Mouse (Mus musculus): ENCODE results near the gene Dnmt1. TPM values are rescaled to one million over a fixed set of nuclear protein-coding genes. Genes with fewer than 3 reads are reported as not detected.
A peak's percentile ranks its signal among the peaks of the same experiment; 100 is the strongest.

The Dnmt1 gene
- polyA plus RNA-seq, 1 experiment from 2014 or later: 95.7 TPM

GRCm38 (mm10) chr9:20943396-20943795, 16.3 kb downstream of the Dnmt1 start:
- Histone ChIP-seq H3K4me1 (ENCODE audit: control insufficient read depth, insufficient read depth, low read length) (peaks cover 13% of the 10 kb centered on the region), H3K9ac (ENCODE audit: low read length) (no peak overlapping the region; the same call in 1 of the 2 replicates), H3K4me3 (ENCODE audit: low read depth, low read length) (no peak overlapping the region), H3K27me3 (ENCODE audit: control insufficient read depth, insufficient read depth, low read length) (no peaks in the 10 kb centered on the region), H3K4me2 (ENCODE audit: low read depth, severe bottlenecking) (no peak overlapping the region), H3K27ac (replicated peaks; ENCODE audit: low read depth, low read length) (peak overlapping the region; percentile 55; the same call in 1 of the 2 replicates), H3K36me3 (ENCODE audit: control insufficient read depth, insufficient read depth, low read length) (peaks cover 32% of the 10 kb centered on the region), H3K9me3 (ENCODE audit: control insufficient read depth, low read length) (no peaks in the 10 kb centered on the region)
- ATAC-seq (ENCODE audit: insufficient number of reproducible peaks, low FRiP score, low TSS enrichment, low read depth): no peak
- no peak for DNase-seq (ENCODE audit: low spot score)
- 96% methylated on average over 7 of the region's 7 CpGs for WGBS

DNA sequence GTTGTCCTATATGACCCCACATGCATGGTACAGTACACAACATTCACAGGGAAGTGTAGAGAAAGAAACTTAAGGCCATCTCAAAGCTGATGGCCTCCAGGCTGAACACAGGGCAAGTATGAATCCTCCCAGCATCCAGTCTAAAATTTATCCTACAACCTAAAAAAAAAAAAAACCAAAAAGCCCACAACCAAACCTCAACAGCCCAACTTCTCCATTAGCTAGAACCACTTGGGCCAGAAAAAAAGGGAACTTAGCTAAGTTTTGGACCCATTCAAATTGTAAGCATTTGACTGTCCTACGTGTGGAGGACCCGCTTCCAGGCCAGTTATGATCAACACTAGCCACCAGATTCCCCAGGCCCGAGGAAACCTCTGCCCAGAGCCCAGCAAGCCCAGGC, 36.4 kb downstream of the Dnmt1 start:
- H3K36me3 ChIP-seq (ENCODE audit: control insufficient read depth, insufficient read depth, low read length): peaks cover 66% of the 10 kb centered on the region
- WGBS: 94% methylated on average over 3 of the region's 3 CpGs
- no peak overlapping the region for H3K4me2 ChIP-seq (ENCODE audit: low read depth, severe bottlenecking)

DNA sequence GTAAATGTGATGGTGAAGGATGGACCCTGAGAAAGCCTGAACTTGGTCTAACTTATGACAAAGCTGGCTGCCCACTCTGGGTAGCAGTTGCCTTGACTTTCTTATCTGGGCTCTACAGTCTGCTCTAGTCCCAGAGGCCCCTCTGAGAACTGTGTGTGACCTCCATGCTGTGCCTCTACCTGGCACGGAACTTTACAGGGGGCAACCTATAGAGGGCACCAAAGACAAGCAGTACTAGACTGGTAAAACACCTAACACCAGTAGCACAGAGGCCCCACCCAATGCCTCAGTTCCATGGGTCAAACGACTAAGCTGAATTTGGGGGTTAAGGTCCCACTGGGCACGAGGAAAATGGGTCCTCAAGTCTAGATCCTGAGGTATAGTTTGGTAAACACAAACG, 43.5 kb downstream of the Dnmt1 start:
- Histone ChIP-seq H3K4me2 (ENCODE audit: low read depth, severe bottlenecking) (no peak overlapping the region), H3K9me3 (ENCODE audit: control insufficient read depth, low read length) (no peaks in the 10 kb centered on the region), H3K4me3 (ENCODE audit: low read depth, low read length) (no peak overlapping the region), H3K9ac (ENCODE audit: low read length) (no peak overlapping the region), H3K4me1 (ENCODE audit: control insufficient read depth, insufficient read depth, low read length) (no peaks in the 10 kb centered on the region), H3K36me3 (ENCODE audit: control insufficient read depth, insufficient read depth, low read length) (peaks cover 81% of the 10 kb centered on the region), H3K27me3 (ENCODE audit: control insufficient read depth, insufficient read depth, low read length) (no peaks in the 10 kb centered on the region), H3K27ac (replicated peaks; ENCODE audit: low read depth, low read length) (no peak overlapping the region)
- WGBS: 85% methylated on average over 4 of the region's 4 CpGs
- ATAC-seq (ENCODE audit: insufficient number of reproducible peaks, low FRiP score, low TSS enrichment, low read depth) (no peak), DNase-seq (ENCODE audit: low spot score) (no peak)

More for the DNA sequence above, 36.4 kb downstream of the Dnmt1 start:
- H3K9me3 ChIP-seq (ENCODE audit: control insufficient read depth, low read length): no peaks in the 10 kb centered on the region
- no peak overlapping the region for H3K4me3 ChIP-seq (ENCODE audit: low read depth, low read length)
- ATAC-seq (ENCODE audit: insufficient number of reproducible peaks, low FRiP score, low TSS enrichment, low read depth) (no peak), DNase-seq (ENCODE audit: low spot score) (no peak)
- no peak overlapping the region for H3K27ac ChIP-seq (replicated peaks; ENCODE audit: low read depth, low read length)
- H3K4me1 ChIP-seq (ENCODE audit: control insufficient read depth, insufficient read depth, low read length): no peaks in the 10 kb centered on the region
- no peak overlapping the region for H3K9ac ChIP-seq (ENCODE audit: low read length)
- no peaks in the 10 kb centered on the region for H3K27me3 ChIP-seq (ENCODE audit: control insufficient read depth, insufficient read depth, low read length)

- Histone ChIP-seq H3K4me1 (ENCODE audit: control insufficient read depth, insufficient read depth, low read length) (no peaks in the 10 kb centered on the region), H3K9me3 (ENCODE audit: control insufficient read depth, low read length) (no peaks in the 10 kb centered on the region), H3K9ac (ENCODE audit: low read length) (no peak overlapping the region), H3K27ac (replicated peaks; ENCODE audit: low read depth, low read length) (no peak overlapping the region), H3K36me3 (ENCODE audit: control insufficient read depth, insufficient read depth, low read length) (peaks cover 74% of the 10 kb centered on the region), H3K27me3 (ENCODE audit: control insufficient read depth, insufficient read depth, low read length) (no peaks in the 10 kb centered on the region), H3K4me2 (ENCODE audit: low read depth, severe bottlenecking) (no peak overlapping the region), H3K4me3 (ENCODE audit: low read depth, low read length) (no peak overlapping the region)
- no peak for DNase-seq (ENCODE audit: low spot score)
- WGBS: 92% methylated on average over 9 of the region's 9 CpGs
- no peak for ATAC-seq (ENCODE audit: insufficient number of reproducible peaks, low FRiP score, low TSS enrichment, low read depth)
Measured at GRCm38 (mm10) chr9:20909948-20910347, 49.7 kb downstream of the Dnmt1 start.

DNA sequence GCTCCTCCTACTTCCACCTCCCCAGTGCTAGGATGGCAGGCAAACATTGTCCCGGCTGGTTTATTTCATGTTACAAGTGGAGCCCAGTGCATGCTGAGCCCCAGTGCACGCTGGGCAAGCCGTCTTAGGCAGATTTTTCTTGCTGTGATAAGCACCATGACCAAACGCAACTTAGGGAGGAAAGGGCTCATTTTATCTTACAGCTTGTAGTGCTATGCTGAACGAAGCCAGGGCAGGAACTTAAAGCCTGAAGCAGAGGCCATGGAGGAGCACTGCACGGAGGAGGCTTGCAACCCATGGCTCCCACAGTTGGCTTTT, 57.6 kb downstream of the Dnmt1 start:
- ATAC-seq (ENCODE audit: insufficient number of reproducible peaks, low FRiP score, low TSS enrichment, low read depth): no peak

DNA sequence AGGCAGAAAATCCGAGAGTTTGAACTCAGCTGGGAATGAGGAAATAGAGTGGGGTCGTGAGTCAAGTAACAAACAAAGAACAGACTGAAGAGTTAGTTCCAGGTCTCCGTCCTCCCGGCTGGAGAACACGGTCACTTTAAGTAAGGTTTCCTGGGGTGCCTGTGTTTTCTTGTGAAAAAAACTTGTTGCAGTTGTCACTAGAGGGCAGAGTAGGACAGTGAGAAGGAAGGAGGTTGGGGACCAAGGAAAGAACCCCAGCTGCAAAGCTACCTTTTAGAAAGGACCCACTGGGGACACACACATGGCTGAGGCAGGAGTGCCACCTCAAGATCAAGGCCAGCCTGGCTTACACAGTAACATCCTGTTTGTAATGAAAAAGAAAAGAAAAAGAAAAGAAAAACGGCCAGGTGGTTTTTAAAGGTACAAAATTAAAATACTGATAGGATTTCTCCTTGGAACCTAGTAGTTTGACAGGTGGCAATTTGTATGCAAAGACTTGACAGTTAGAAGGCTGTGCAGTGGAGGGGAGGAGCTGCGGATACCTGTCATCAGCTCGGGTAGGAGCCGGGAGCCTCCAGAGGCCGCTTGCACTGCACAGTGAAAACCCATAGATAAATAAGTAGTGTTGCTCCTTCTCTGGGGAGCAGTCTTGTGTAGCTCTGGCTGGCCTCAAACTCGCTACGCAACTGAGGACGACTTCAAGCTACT, 58.1 kb downstream of the Dnmt1 start:
- Histone ChIP-seq H3K27me3 (ENCODE audit: control insufficient read depth, insufficient read depth, low read length) (no peaks in the 10 kb centered on the region), H3K9me3 (ENCODE audit: control insufficient read depth, low read length) (no peaks in the 10 kb centered on the region), H3K9ac (ENCODE audit: low read length) (no peak overlapping the region), H3K4me3 (ENCODE audit: low read depth, low read length) (no peak overlapping the region), H3K36me3 (ENCODE audit: control insufficient read depth, insufficient read depth, low read length) (peaks cover 11% of the 10 kb centered on the region; the same call in 1 of the 2 replicates), H3K4me1 (ENCODE audit: control insufficient read depth, insufficient read depth, low read length) (peaks cover 8% of the 10 kb centered on the region), H3K4me2 (ENCODE audit: low read depth, severe bottlenecking) (no peak overlapping the region), H3K27ac (replicated peaks; ENCODE audit: low read depth, low read length) (no peak overlapping the region)
- ATAC-seq (ENCODE audit: insufficient number of reproducible peaks, low FRiP score, low TSS enrichment, low read depth) (no peak), DNase-seq (ENCODE audit: low spot score) (peak; percentile 39)
- 22% methylated on average over 13 of the region's 13 CpGs for WGBS

More for the DNA sequence above, 57.6 kb downstream of the Dnmt1 start:
- Histone ChIP-seq H3K4me1 (ENCODE audit: control insufficient read depth, insufficient read depth, low read length) (peaks cover 6% of the 10 kb centered on the region), H3K36me3 (ENCODE audit: control insufficient read depth, insufficient read depth, low read length) (peaks cover 9% of the 10 kb centered on the region; the same call in 1 of the 2 replicates), H3K4me3 (ENCODE audit: low read depth, low read length) (no peak overlapping the region), H3K4me2 (ENCODE audit: low read depth, severe bottlenecking) (no peak overlapping the region), H3K9me3 (ENCODE audit: control insufficient read depth, low read length) (no peaks in the 10 kb centered on the region), H3K9ac (ENCODE audit: low read length) (no peak overlapping the region), H3K27me3 (ENCODE audit: control insufficient read depth, insufficient read depth, low read length) (no peaks in the 10 kb centered on the region), H3K27ac (replicated peaks; ENCODE audit: low read depth, low read length) (no peak overlapping the region)
- 52% methylated on average over 6 of the region's 6 CpGs for WGBS
- DNase-seq (ENCODE audit: low spot score): no peak

- Histone ChIP-seq H3K4me1 (ENCODE audit: control insufficient read depth, insufficient read depth, low read length) (peaks cover 8% of the 10 kb centered on the region), H3K9ac (ENCODE audit: low read length) (peak within 1 kb of the TSS; percentile 86), H3K27ac (replicated peaks; ENCODE audit: low read depth, low read length) (no peak within 1 kb of the TSS), H3K9me3 (ENCODE audit: control insufficient read depth, low read length) (no peaks in the 10 kb centered on the region), H3K4me3 (ENCODE audit: low read depth, low read length) (peak within 1 kb of the TSS; percentile 99), H3K27me3 (ENCODE audit: control insufficient read depth, insufficient read depth, low read length) (no peaks in the 10 kb centered on the region), H3K36me3 (ENCODE audit: control insufficient read depth, insufficient read depth, low read length) (peaks cover 26% of the 10 kb centered on the region), H3K4me2 (ENCODE audit: low read depth, severe bottlenecking) (peak within 1 kb of the TSS; percentile 96)
- DNase-seq (ENCODE audit: low spot score): peak; percentile 91
- peak; percentile 73 for ATAC-seq (ENCODE audit: insufficient number of reproducible peaks, low FRiP score, low TSS enrichment, low read depth)
- WGBS: 6% methylated on average over 34 of the region's 34 CpGs
Measured at GRCm38 (mm10) chr9:20898511-20899073, 61.1 kb downstream of the Dnmt1 start, which contains the start of gene Eif3g. Eif3g (minus strand) TSS chr9:20898623.

GRCm38 (mm10) chr9:20897736-20898510, 61.8 kb downstream of the Dnmt1 start:
- Histone ChIP-seq H3K9me3 (ENCODE audit: control insufficient read depth, low read length) (no peaks in the 10 kb centered on the region), H3K9ac (ENCODE audit: low read length) (peak overlapping the region; percentile 86), H3K4me3 (ENCODE audit: low read depth, low read length) (peak overlapping the region; percentile 99), H3K4me2 (ENCODE audit: low read depth, severe bottlenecking) (peak overlapping the region; percentile 96), H3K4me1 (ENCODE audit: control insufficient read depth, insufficient read depth, low read length) (peaks cover 8% of the 10 kb centered on the region), H3K36me3 (ENCODE audit: control insufficient read depth, insufficient read depth, low read length) (peaks cover 31% of the 10 kb centered on the region), H3K27me3 (ENCODE audit: control insufficient read depth, insufficient read depth, low read length) (no peaks in the 10 kb centered on the region), H3K27ac (replicated peaks; ENCODE audit: low read depth, low read length) (no peak overlapping the region)
- DNase-seq (ENCODE audit: low spot score) (no peak), ATAC-seq (ENCODE audit: insufficient number of reproducible peaks, low FRiP score, low TSS enrichment, low read depth) (peak; percentile 42)
- 5% methylated on average over 36 of the region's 39 CpGs for WGBS

All from limb, embryonic 11.5 days (tissue).